Mouse (Mus musculus) heart, postnatal 0 days (tissue): ENCODE results near the gene Mms19.

Source experiments
- CTCF ChIP-seq: IDR thresholded peaks from 2 replicates; pipeline ENCODE4 v1.5.1; 2016; ENCODE audit warnings: antibody characterized with exemption, control low read depth, low read depth
- EP300 ChIP-seq: IDR thresholded peaks from 2 replicates; pipeline ENCODE4 v1.6.1; 2016; ENCODE audit warnings: antibody characterized with exemption, low read depth

DNA sequence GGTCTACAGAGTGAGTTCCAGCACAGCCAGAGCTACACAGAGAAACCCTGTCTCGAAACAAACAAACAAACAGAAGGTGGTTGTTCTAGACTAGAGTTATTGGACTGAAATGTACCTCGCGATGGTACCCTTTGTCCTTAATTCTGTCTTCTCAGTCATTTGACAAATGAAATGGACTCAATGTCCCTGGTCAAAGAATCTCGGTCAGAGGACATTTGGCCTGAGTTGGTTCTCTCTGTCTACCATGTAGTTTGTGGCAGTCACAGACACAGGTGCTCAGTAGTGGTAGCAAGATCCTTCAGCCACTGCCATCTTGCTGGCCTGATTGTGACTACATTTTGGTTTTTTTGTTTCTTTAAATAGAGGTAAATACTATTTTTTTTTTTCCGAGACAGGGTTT is 5.0 kb upstream of the Mms19 start:
- no peak for TF ChIP-seq CTCF
- no peak for TF ChIP-seq EP300
